Mouse (Mus musculus): Measurements from ENCODE around the gene Arhgap19.

DNA sequence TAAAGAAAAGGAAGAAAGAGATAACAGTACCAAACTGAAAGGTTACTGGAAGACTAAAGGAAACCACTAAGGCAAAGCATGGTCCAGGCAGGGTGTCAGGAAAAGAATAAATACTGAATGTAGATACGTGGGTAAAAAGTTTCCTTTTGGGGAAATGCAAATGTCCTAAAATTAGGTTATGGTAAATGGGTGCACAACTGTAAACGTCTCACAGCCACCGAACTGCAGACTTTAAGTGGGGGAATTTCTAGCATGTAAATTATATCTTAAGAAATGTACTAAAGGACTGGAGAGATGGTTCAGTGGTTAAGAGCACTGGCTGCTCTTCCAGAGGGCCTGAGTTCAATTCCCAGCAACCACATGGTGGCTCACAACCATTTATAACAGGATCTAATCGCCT is 16.9 kb upstream of the Arhgap19 start:
- no peak for TF ChIP-seq CTCF (IDR thresholded peaks at IDR 0.05; ENCODE audit: low read depth)
- TF ChIP-seq EP300 (IDR thresholded peaks at IDR 0.05; ENCODE audit: low read depth): no peak
